Mouse (Mus musculus) thymus, adult 2 months (tissue): Measurements from ENCODE around the gene Ncln. TPM values are rescaled to one million over a fixed set of nuclear protein-coding genes. Genes with fewer than 3 reads are reported as not detected.

Experiments
- DNase-seq: peaks from one replicate; pipeline ENCODE4 v3.0.0; 2021
- H3K27ac ChIP-seq: fragments of 200-500 bp; 2 replicates; pipeline ENCODE4 v1.5.1; 2012; ENCODE audit warnings: low read length, control low read depth; ENCODE audit not compliant: control insufficient read depth, insufficient read depth
- H3K27me3 ChIP-seq: fragments of 200-500 bp; 2 replicates; pipeline ENCODE4 v1.6.1; 2012; ENCODE audit warnings: mild to moderate bottlenecking, low read length, moderate library complexity, mixed read lengths; ENCODE audit not compliant: control insufficient read depth, insufficient read depth
- H3K36me3 ChIP-seq: fragments of 200-500 bp; 2 replicates; pipeline ENCODE4 v1.6.1; 2012; ENCODE audit warnings: mild to moderate bottlenecking, low read length, moderate library complexity; ENCODE audit not compliant: control insufficient read depth, insufficient read depth
- H3K4me1 ChIP-seq: fragments of 200-500 bp; replicated peaks from 2 replicates; pipeline ENCODE4 v1.6.1; 2012; ENCODE audit warnings: low read length; ENCODE audit not compliant: control insufficient read depth, insufficient read depth
- H3K4me3 ChIP-seq: fragments of 200-500 bp; 2 replicates; pipeline ENCODE4 v1.5.1; 2012; ENCODE audit warnings: mild to moderate bottlenecking, low read length, control low read depth, moderate library complexity; ENCODE audit not compliant: control insufficient read depth, insufficient read depth
- CTCF ChIP-seq: fragments of 200-500 bp; IDR thresholded peaks from 2 replicates; pipeline ENCODE4 v1.5.1; 2012; ENCODE audit warnings: mild to moderate bottlenecking, control low read depth, low read length, moderate library complexity, borderline replicate concordance; ENCODE audit not compliant: control insufficient read depth, poor library complexity, insufficient read depth; ENCODE audit errors: extremely low read depth
- POLR2A ChIP-seq: fragments of 200-500 bp; IDR thresholded peaks from 2 replicates; pipeline ENCODE4 v1.6.1; 2012; ENCODE audit warnings: mild to moderate bottlenecking, low read length, control low read depth, moderate library complexity; ENCODE audit not compliant: control insufficient read depth, poor library complexity, insufficient read depth; ENCODE audit errors: extremely low read depth
- WGBS: fragments of 180-500 bp; shearing (Covaris S2); methylation state at CpG from one replicate; pipeline ENCODE4 v1.1.7; 2018; 5-methylcytosine and 5-hydroxymethylcytosine counted together
- polyA plus RNA-seq: library from polyadenylated mRNA; depleted of rRNA; stranded (reverse); fragments of >200 nt; gene quantifications from 2 replicates; pipeline ENCODE4 v1.2.3, GENCODE M21; 2012

The Ncln gene
- polyA plus RNA-seq, 1 experiment: 337 TPM

DNA sequence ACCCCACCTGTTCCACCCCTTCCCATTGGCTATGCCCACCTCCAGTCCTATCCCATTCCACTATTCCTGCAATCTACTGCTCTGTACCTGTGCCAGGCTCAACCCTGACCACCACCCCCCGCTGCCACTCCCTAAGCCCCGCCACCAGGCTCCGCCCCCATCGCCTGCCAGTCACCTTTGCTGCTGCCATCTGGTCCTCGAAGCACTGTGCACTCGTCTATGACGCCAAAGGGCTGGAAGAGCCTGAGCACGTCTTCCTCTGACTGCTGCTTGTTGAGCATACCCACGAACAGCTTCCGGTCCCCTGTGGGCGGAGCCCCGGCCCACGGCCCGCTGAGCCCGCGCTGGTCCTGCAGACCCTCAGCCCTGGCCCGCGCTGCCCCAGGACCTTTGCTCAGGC lies 25.7 kb downstream of the Ncln start:
- Histone ChIP-seq H3K36me3 (no peaks in the 10 kb centered on the region), H3K4me3 (peak overlapping the region; percentile 37), H3K27ac (no peak overlapping the region), H3K27me3 (peaks cover 10% of the 10 kb centered on the region), H3K4me1 (peaks cover 16% of the 10 kb centered on the region)
- DNase-seq: peak; percentile 43
- whole genome bisulfite sequencing: 25% methylated on average over 18 of the region's 18 CpGs
- no peak for TF ChIP-seq CTCF
- no peak for TF ChIP-seq POLR2A

DNA sequence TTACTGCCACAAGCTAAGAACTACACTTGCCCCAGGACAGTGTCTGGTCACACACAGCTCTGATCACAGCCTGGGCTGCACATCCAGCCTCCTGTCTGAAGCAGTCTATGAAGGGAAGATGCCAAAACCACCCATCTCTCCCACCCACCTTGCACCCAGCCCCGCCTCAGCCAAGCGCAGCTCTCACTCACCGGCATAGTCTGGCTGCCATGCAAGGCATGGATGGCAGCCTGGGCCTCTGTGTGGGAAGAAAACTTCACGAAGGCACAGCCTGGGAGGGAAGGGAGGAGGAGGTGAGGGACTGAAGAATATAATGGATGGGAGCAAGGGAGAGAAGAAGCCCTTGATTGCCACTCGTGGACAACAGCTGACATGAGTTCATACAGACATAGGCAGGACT lies 26.9 kb downstream of the Ncln start:
- 84% methylated on average over 5 of the region's 5 CpGs for WGBS
- Histone ChIP-seq H3K27ac (no peak overlapping the region), H3K36me3 (no peaks in the 10 kb centered on the region), H3K4me3 (no peak overlapping the region), H3K27me3 (peaks cover 10% of the 10 kb centered on the region), H3K4me1 (peaks cover 17% of the 10 kb centered on the region)
- DNase-seq: no peak
- TF ChIP-seq POLR2A (no peak), CTCF (no peak)

DNA sequence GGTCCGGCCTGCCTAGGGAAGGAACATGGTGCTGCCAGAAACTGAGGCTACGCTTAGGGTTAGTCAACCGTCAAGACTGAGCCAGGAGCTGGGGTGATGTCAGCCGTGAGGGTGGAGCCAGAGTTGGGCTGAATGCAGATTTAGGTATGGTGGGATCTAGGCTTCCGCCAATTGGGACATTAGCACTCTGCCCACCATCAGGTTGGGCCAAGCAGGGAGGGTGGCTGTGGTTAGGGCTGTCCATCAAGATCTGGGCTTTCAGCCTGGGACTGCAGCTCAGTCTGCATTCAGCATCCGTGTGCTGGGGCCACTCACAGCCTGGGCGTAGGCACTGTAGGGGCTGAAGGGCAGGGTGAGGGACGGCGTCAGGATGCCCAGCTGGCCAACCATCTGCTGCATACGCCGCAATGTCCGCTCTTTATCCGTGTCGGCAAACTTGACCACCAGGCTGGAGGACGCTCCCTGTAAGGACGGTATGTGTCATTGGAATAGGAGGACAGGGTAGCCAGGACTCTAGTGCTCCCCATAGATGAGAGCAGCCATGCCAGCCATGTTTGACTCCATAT lies 28.4 kb downstream of the Ncln start:
- H3K4me1 ChIP-seq: peaks cover 14% of the 10 kb centered on the region
- TF ChIP-seq CTCF (no peak), POLR2A (no peak)
- no peak overlapping the region for H3K27ac ChIP-seq
- 88% methylated on average over 16 of the region's 16 CpGs for WGBS
- H3K27me3 ChIP-seq: no peaks in the 10 kb centered on the region; the same call in 1 of the 2 replicates
- no peaks in the 10 kb centered on the region for H3K36me3 ChIP-seq
- H3K4me3 ChIP-seq: no peak overlapping the region
- no peak for DNase-seq

DNA sequence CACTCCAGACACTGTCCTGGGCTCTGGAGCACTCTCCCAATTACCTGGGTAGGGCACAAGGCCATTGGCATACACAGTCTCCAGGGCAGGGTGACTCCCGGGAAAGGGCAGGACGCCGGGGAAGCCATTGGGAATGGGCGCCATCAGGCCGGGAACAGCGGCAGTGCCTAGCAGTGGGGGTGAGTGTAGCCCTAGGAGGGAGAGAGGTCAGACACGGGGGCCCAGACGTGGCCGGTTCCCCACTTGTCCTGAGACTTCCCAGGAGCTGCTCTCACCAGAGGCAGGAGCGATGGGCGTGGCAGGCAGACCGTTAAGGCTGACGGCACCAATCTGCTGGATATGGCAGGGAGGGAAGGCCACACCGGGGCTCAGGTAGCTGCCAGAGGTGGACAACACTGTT lies 29.3 kb downstream of the Ncln start:
- Histone ChIP-seq H3K4me1 (peaks cover 18% of the 10 kb centered on the region), H3K4me3 (no peak overlapping the region), H3K27me3 (no peaks in the 10 kb centered on the region; the same call in 1 of the 2 replicates), H3K36me3 (no peaks in the 10 kb centered on the region), H3K27ac (no peak overlapping the region)
- 79% methylated on average over 14 of the region's 14 CpGs for WGBS
- no peak for DNase-seq
- TF ChIP-seq CTCF: no peak
- TF ChIP-seq POLR2A: no peak

DNA sequence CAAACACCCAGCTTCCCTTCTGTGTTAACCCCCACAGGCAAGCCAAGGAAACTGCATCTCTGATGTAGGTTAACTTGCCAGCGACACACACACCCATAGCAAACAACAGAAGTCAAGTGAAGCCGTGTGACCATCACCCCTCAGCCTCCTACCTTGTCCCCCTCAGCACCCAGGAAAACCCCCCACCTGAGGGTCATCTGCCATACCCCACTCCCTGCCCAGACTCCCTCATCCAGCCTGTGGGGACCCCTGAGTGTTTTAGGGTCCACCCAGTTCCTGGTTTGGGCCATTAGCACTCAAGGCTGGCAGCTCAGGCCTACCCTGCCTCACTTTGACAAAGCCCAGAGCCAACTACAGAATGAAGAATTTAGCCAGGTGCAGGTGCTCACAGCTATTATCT lies 30.1 kb downstream of the Ncln start:
- peaks cover 17% of the 10 kb centered on the region for H3K4me1 ChIP-seq
- no peak overlapping the region for H3K4me3 ChIP-seq
- H3K27ac ChIP-seq: no peak overlapping the region
- no peaks in the 10 kb centered on the region for H3K36me3 ChIP-seq
- TF ChIP-seq CTCF: no peak
- TF ChIP-seq POLR2A: no peak
- 64% methylated on average over 2 of the region's 2 CpGs for WGBS
- no peaks in the 10 kb centered on the region; the same call in 1 of the 2 replicates for H3K27me3 ChIP-seq
- no peak for DNase-seq

DNA sequence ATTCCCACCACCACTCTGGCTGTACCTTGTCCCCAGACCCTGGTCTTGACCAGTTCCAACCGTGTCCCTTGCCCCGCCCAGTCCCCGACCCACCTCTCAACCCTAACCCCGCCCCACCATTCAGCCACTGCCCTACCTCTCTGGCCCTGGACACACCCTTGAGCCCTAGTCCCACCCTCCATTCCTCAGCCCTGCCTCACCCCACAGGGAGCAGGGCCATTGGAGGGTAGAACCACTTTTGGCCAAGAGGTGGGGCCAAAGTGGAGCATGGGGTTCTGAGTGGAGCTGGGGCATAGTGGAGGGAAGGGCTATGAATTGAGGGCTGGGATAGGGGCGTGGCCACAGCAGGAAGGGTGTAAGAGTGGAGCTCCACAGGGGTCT lies 30.9 kb downstream of the Ncln start:
- no peak overlapping the region for H3K27ac ChIP-seq
- no peak overlapping the region for H3K4me3 ChIP-seq
- 29% methylated on average over 5 of the region's 5 CpGs for WGBS
- H3K4me1 ChIP-seq: peaks cover 11% of the 10 kb centered on the region
- no peak for DNase-seq
- TF ChIP-seq POLR2A (no peak), CTCF (0 out of 2 replicates have a peak, but pooled peaks have one; percentile 12)
- no peaks in the 10 kb centered on the region; the same call in 1 of the 2 replicates for H3K27me3 ChIP-seq
- H3K36me3 ChIP-seq: no peaks in the 10 kb centered on the region
